Comparison of ENCODE assay signal across 8 mouse cellular contexts in genomic region chr13:63187145-63188143, GRCm38 (mm10).
DNase-seq lines count a peak whose midpoint lies in the region; ATAC-seq lines count a peak whose summit lies in the region.
"Had no signal": no experiment of that assay in that cellular context is flagged by ENCODE, and none has a peak within 500 bp of the region (broad histone marks: within the 10 kb centered on the region; RNA-seq: fewer than 3 reads in every experiment).

No protein-coding gene starts in this region.

- H3K36me3 ChIP-seq in heart, embryonic 12.5 days = 0 out of 2 replicates have a peak, but pooled peaks cover 5% of the 10 kb centered on the region
- no peaks in the 10 kb centered on the region; the same call in 1 of the 2 replicates for H3K36me3 ChIP-seq in limb, embryonic 10.5 days

- DNase-seq in CD4-positive helper T cell, adult 2 months (ENCODE audit: low read depth, low spot score) = peak; percentile 13
- peak; percentile 43 for DNase-seq in ES-CJ7 (ENCODE audit: low read depth, low spot score)
- peak; percentile 42 for DNase-seq in limb, embryonic 10.5 days (ENCODE audit: low spot score)
- no peak for DNase-seq in spleen, adult 12 weeks (ENCODE audit: low spot score)
- DNase-seq in thymus, postnatal 14 days = no peak
- no peak for DNase-seq in urinary bladder, postnatal 4 days (ENCODE audit: low spot score in 2 of 2)

- H3K27ac ChIP-seq in heart, embryonic 12.5 days (ENCODE audit: poor library complexity, severe bottlenecking) = peak overlapping the region; percentile 49
- H3K27ac ChIP-seq in limb, embryonic 10.5 days = peak overlapping the region; percentile 79
- H3K27ac ChIP-seq: macrophage had no signal

- no peaks in the 10 kb centered on the region for H3K27me3 ChIP-seq in heart, embryonic 12.5 days (replicated peaks)
- H3K27me3 ChIP-seq in limb, embryonic 10.5 days (ENCODE audit: low read depth, poor library complexity, severe bottlenecking) = no peaks in the 10 kb centered on the region

- H3K4me3 ChIP-seq in heart, embryonic 12.5 days = no peak overlapping the region
- no peak overlapping the region for H3K4me3 ChIP-seq in limb, embryonic 10.5 days

- peaks cover 33% of the 10 kb centered on the region for H3K4me1 ChIP-seq in heart, embryonic 12.5 days (replicated peaks)
- peaks cover 48% of the 10 kb centered on the region for H3K4me1 ChIP-seq in limb, embryonic 10.5 days

- no peak overlapping the region; the same call in 1 of the 2 replicates for H3K4me2 ChIP-seq in heart, embryonic 12.5 days

- no peak; the same call in 1 of the 2 replicates for ATAC-seq in heart, embryonic 12.5 days (ENCODE audit: insufficient number of reproducible peaks, low FRiP score)

- WGBS in heart, embryonic 12.5 days = 46% methylated on average over 13 of the region's 13 CpGs
- WGBS in limb, embryonic 10.5 days = 59% methylated on average over 13 of the region's 13 CpGs

- H3K9me3 ChIP-seq in heart, embryonic 12.5 days (replicated peaks) = no peaks in the 10 kb centered on the region
- H3K9me3 ChIP-seq in limb, embryonic 10.5 days (replicated peaks) = no peaks in the 10 kb centered on the region

- H3K9ac ChIP-seq in heart, embryonic 12.5 days = no peak overlapping the region

Comparison
In these comparisons a context has a peak if more than half of its experiments do, and no peak if none do; other contexts are left out.
1. DNase-seq: peak in CD4-positive helper T cell, adult 2 months (single experiment), ES-CJ7 (single experiment) and limb, embryonic 10.5 days (single experiment); none in spleen, adult 12 weeks (single experiment), thymus, postnatal 14 days (single experiment) and urinary bladder, postnatal 4 days (0 of 2).